Mouse (Mus musculus) cerebellum, adult 18-20 months (tissue): ENCODE results near the gene Usp46.

ENCODE experiments used
- DNase-seq, 2 experiments: peaks; one replicate each; pipeline ENCODE4 v3.0.0; 2021

The Usp46 gene

DNA sequence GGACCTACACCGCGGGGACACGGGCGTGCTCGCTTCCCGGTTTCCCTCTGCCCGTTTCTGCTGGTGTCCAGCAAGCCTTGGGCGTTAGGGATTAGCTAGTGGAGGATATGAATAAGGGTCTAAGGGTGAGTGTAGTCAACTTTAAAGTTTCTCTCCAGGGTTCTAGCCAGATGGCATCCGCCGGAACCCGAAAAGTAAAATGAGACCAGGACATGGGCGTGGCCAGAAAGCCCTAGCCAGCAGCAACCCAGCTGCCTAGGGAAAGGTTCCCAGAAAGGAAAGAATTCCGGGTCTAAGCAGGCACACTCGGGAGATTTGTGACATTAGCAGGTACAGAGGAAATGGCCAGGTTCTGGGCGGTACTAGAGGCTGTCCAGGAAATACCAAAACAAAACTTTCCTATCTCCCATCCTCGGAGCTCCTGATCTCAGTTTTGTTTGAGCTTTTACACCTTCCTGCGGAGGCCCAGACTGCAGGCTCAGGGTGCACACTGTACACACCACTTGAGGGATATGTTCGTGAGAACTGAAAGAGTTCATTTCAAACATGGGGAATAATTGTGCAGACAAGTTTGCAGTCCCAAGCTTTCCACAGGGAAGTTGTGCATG, 587 bp upstream of the Usp46 start:
- peak in 1 of 2 experiments; percentile 74 for DNase-seq

DNA sequence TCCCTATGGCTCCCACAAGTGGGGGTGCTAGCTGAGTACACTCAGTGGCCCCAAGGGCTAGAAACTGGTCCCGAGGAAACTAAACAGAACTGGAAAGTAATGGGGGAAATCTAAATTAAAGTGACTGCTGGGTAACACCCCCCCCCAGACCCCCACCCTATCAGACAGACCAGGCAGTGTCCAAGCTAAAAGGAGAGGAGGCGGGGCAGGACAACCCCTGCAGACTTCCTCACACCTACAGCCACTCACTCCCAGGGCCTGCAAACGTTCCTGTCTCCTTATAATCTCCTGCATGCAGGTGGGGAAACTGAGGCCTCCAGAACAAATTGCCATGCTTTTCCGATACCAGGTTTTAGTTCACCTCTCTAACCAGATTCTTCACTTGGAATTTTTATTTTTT, 885 bp downstream of the Usp46 start:
- peak; percentile 33 to 34 for DNase-seq

DNA sequence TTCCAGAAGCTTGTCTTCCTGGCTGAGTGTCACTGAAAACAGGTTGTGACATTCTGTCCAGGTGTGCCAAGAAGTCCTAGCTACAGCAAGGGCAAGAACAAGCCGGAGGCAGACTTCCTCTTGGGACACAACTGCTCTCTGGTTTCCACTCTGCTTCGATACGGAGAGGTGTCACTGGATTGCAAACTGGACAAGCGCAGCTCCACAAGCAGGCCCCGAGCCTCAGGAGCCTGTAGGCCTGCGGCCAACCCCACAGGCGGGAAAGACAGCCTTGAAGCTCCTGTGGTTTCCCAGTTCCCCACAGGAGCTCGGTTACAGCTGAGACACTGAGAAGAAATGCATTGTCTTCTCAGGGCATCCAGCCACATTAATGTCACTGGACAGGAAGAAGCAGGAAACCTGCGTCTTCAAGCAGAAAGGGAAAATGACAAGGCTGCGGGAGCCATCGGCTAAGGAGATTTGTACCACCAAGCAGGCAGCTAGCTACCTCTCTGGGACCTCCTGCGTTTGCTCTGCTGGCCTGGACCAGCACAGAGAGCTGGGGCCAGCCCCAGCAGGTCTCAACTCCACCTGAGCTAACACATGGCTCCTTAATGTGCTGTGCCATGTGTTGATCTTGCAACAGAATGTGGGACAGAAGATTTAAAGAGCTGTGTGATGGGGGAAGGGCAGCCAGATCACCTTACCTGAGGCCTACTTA, 1.7 kb downstream of the Usp46 start:
- DNase-seq = peak; percentile 73 to 75

DNA sequence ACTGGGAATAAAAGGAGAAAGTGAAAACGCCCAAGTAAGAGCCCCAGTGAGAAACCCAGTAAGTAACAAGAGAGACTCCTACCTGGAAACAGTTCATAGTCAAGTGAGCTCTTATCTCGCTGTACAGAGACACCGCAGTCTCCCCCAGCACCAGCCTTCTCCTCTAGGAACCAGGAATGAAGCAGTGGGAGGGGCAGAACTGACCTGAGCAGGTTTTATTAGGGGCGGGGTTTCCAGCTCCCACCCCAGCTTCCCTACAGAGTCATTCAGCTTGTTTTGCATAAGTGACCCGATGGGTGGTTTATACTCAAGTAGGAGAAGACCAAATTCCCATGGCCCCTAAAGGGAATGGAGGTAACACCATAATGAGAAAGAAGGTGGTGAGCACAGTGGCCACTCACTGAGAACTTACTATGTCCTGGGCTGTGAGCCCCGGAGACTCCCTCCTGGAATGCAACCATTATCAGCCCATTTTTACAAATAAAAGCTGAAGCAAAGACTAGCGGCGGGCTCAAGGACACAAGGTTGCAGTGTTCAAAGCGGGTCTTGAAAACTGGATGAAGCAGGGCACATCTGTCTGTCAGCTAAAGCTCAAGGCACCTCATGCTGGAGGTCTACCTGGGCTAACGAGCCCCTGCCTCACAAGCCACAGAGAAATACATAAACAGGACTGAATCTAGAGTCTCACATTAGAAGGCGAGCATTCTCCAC, 2.5 kb downstream of the Usp46 start:
- DNase-seq = peak; percentile 26 to 38

DNA sequence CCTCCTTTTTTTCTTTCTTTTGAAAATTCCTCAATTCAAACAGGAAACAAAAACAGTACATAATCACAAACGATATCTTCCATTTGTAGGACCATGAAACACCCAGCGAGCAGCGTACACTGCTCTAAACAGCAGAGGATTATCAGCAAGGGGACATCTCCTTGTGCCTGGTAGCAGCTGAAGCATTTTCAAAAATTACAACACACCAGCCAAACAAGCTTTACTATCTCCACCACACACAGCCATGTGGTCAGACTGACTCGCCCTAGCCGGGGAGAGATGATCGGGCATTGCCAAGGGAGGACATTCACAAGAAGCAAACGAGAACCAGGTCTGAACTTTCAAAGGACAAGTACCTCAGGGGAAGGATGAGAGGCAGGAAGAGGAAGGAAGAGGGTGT, 3.4 kb downstream of the Usp46 start:
- peak; percentile 40 to 43 for DNase-seq

DNA sequence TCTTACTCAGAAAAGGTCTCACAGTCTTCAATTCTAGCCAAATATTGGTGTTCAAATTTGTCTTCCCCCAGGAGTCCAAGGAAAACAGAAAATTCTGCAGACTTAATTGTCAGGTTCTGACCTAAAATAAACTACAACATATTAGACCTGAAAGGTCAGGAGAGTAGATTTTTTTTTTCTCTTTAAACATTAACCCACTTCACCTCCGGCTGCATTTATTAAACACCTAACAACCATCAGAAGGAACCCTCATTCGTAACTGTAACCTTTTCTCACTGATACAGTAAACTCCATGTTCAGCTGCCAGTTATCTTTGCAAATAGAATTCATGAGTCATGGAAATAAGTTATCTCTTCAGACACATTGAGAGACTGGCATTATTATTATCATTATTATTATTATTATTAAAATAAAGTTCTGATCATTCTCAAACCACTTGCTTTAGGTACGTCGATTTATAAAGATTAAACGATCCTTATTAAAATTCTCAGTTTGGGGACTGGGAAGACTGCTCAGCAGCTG, 4.9 kb downstream of the Usp46 start:
- no peak for DNase-seq

DNA sequence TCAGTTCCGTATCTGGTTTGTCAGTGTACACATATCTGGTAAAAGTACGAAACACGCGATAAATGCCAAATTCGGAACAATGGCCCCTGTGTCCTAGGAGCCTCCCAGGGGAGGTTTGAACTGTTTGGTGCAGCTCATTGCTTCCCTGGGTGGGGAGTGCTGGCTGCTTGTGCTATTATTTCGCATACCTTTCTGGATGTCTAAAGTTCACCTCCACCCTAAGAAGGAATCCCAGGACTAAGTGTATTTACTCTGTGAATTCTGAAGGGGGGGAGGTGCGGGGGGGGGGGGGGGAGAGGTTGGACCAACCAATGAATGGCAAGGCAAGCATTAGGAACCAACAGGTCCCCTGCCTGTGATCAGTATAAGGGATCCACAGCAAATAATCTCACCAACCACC, 6.0 kb downstream of the Usp46 start:
- DNase-seq = no peak

DNA sequence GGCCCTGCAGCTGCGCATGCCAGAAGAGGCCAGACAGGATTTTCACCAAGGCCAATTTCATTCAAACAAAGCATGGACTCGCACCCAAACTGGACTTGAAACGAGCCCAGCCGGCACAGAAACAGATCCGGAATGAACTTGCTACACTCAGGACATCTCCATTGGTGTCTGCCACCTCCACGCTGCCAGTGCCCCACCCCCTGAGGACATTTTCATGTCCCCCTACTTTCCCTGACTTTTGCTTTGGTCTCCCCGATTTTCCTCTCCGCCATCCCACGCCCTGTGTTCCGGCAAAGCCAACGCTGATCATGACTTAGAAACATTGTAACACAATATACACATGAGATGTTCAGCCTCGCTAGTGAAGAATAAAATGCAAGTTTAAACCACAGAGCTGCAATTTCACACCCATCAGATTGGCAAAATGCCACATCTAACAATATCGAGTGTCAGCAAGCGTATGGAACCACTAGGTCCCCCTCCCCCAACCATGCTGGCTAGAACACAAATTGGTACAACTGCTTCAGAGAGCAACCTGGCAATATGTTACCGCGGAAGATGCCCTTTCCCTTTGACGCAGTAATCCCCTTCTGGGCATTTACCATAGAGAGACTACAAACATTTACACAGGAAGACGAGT, 6.7 kb downstream of the Usp46 start:
- DNase-seq = peak; percentile 59 to 61

DNA sequence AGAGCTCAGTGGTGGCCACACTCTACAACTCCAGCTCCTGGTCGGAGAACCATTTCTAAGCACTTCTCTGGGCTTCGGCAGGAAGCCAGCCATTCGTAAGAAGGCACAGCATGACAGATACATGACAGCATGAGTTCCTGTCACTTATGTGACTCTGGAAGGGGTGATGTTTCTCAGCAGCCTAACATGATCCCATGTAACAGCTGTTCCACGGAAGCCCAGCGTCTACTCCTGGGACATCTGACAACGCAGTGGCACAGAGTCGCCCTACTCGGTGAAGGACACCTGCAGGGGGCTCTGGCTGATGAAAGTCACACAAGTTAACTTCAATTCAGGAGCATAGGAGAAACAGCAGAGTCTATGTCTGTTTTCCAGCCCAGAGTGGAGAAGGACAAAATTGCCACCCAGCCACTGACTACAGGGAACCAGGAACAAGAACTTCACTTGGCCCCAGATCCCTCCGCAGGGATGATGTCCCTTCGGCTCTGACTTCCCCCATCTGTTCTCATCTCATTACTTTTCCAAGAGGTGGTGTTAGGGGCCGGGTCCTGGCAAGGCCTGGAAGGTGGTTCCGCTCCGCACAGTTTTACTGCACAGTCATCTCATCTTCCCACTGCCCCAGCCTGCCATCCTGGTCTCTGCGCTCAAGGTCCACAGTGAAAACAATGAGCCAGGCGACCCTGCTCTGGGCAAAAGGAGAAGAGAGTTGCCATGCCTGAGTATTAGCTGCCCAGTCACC, 15.9 kb downstream of the Usp46 start:
- peak in 1 of 2 experiments; percentile 36 for DNase-seq

DNA sequence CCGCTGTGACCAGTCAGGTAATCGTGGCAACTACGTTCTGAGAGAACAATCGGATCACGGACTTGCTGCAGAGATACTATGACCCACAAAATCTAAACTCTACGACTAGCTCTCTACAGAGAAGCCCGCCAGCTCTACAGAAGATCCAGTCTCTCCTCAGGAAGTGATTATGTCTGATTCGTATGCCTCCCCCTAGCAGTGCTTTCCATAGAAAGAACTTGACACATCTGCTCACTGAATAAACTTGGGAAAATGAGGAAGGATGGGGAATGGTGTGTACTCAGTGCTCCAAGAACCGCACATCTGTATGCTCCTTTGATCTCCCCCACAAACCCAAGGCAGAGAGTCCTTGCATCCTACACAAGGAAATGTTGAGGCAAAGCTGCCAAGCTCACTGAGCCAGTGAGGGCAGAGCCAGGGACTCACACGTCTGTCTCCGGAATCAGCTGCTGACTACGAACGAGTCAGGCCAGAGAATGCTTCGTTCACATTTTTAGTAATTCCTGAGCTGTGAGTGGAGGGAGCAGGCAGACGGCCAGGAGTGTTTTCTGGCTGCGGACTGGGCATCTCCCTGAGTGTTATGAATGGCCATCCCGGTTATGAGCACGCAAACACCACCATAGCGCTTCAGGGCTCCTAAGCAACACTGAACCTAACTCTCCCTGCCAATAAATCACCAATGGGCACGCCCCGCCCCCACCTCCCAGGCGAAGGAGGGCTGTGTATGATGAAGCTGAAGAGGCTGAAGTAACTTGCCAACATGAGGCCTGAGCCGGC, 16.6 kb downstream of the Usp46 start:
- peak; percentile 69 to 72 for DNase-seq

DNA sequence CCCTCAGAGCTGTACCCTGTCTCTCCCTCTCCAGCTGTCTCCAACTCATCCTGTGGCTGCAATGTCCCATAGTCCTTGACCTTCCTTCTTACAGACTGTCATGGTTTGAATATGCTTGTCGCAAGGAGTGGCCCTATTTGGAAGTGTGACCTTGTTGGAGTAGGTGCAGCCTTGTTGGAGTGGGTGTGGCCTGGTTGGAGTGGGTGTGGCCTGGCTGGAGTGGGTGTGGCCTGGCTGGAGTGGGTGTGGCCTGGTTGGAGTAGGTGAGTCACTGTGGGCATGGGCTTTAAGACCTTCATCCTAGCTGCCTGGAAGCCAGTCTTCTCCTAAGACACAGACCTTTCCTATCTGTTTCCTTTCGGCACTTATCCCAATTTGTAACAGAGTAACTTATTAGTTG, 17.3 kb downstream of the Usp46 start:
- DNase-seq = no peak

DNA sequence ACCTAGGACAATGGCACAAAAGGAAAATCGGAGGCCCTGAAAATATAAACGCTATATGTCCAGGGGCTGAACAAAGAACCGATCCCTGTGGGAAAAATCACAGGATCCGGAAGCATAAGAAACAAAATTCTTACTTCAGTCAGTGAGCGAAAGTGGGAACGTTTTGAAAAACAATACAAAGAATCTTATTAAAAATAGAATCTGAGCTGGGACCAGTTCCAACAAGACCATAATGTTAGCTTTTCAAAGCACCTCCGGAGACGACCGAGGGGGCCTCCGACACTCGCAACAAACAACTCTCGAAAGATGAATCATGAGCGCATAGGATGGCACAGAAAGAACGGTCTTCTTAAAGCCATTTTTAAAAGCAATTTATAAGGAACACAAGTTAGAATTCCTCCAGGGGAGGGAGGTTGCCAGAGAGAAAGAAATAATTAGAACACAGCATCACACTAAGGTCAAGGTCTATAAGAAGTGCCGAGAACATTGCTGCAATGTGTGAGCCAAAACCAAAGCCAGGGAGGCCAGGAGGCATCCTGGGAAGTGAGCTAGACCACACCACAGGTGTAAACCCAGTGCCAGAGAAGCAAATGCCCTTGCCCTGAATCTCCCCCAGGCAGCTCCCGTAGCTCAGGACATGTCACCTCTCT, 19.3 kb downstream of the Usp46 start:
- DNase-seq = peak; percentile 62 to 67

DNA sequence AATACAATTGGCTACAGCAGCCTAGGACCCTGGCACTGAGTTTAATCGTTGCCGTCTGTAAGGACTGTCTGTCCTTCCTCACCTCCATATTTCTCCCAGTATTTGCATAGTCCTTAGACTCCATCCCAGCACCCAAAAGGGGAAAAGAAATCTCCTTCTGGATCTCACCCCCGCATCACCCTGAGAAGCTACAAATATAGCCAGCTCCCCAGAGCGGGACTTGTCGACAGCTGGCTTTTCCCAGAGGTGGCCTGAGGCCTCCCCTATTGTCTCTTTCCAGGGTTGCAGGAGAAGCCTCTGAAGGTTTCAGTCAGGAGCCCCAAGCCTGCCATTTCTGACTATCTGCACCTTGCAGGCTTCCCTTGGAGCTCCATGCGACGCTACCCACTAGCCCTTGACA, 23.6 kb downstream of the Usp46 start:
- DNase-seq = no peak

DNA sequence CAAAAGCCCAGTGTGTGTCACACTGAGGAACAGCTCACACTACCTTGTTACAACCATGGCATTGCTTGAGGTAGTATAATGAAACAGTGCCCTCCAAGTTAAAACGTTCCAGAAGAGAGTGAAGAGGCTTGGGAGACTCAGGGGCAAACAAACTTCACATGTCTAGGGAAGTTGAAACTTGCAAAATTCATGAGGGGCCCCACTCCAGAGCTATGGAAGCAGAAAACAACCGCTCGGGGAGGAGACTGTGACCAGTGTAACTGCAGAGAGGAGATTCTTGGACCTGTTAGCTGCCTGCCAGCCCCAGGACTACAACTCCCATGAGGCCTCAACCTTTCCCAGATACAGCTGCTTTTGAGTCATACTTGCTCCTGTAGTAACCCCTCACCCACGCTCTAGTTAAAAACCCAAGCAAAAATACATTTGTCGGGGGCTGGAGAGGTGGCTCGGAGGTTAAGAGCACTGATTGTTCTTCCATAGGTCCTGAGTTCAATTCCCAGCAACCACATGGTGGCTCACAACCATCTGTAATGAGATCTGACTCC, 25.4 kb downstream of the Usp46 start:
- no peak for DNase-seq

DNA sequence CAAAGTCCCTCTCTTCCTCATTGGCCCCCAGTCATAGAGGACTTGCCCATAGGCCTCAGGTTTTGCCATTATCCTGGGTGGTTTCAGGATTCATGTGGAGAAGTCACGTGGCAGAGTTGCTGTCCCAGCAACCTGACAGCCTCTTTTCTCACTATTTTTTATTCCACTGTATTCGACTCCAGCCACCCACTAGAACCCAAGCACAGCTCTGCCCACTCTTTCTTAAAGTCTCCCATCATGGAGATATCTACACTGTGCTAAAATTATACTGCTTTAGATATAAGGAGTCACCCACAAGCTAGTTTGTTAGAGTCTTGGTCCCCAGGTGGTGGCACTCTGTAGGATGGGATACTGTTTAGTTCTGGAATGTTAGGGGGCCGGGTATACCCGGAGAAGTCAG, 27.7 kb downstream of the Usp46 start:
- no peak for DNase-seq

DNA sequence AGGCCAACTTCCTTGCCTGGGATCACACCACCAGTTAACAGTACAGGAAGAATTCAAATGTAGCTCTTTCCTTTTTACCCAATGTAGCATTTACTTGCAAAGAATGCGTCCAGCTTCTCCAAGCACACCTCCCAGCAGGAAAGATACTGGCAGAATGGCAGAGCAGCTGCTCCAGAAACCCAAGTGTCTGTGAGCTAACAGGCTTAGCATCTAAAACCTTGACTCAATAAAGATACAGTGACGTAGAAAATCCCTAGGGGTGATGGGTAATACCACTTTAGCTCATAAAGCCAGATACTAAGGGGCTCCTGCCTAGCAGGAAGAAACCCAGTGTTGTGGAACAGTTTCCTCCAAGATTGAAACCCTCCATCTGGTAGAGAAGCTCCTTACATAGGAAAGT, 32.8 kb downstream of the Usp46 start:
- no peak for DNase-seq

DNA sequence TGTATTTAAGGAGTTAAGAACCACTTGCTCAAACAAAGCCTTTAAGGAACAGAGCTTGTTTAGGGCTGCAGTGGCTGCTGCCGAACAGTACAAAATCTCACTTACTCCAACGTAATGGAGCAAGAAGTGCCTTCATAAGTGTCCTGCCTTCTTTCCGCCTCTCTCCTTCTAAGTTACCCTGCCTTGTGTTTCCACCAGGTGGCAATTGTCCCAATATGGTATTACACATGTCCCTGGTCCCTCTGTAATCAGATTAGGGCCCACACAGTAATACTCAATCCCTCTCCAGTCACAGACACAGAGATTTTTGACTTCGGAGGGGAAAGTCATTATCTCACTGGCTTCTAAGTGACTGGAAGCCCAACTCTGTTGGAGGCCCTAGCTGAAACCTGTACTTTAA, 34.1 kb downstream of the Usp46 start:
- no peak for DNase-seq

DNA sequence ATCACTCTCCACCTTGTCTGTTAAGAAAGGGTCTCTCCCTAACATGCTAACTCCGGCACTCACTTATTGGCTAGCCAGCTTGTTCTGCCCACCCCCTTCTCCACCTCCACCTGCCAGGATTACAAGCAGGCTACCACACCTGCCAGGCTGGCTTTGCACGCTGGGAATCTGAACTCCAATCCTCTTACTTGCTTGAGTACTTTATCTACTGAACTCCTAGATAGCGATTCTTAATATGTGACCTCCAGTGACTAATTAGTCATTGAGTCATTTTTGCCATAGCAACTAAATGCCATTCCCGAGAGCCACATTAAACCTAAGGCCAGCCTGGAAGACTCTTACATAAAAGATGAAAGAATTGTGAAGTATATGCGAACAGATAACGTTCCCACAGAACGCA, 38.4 kb downstream of the Usp46 start:
- DNase-seq = no peak

DNA sequence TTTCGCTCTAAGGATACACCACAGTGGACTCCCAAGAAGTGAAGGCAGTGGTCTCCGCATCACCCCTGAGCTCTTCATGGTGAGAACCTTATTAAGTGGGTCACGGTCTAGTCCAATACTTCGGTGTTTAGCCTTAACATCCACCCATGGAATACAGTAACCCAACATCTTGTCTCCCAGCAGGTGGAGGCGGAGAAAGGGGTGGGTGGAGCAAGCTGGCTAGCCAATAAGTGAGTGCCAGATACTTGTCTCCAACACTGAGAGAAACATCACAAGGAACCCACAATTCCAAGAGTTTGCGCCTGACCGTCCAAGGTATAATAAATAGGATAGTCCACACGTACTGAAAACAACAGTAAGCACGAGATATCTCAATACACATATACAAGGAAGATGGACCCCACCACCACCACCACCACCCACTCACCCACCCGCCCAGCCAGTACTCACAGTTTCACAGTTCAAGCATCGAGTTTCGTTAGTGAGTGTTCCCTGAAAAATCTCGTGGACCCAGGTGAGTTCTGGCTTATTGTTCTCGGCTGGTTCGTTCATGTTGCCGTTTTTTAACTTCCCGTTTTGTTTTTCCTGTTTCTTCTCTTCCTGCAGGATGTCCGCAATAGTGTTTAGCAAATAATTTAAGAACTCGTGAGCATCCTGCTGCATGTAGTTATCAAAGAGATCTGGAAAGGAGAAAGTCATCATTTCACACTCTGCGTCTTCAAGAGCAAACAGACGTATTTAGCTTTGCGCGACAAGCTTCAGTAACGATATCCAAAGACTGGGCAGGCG, 39.3 kb downstream of the Usp46 start:
- DNase-seq = no peak

DNA sequence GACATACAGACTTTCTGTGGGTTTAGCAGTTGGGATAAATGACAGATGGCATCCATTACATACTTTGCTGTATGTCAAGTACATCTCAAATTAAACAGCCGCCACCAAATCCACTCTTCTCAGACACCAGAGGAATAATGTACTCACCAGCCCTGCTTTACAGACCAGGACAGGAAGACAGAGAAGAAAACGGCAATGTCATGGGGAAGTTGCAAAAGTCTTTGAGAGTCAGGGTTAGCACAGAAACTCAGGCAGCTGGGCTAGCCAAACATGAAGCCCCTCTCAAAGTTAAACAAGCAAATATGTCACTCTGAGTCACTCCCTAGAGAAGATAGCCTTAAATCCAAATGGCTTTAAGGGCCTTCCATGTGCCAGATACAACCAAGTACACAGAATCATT, 40.0 kb downstream of the Usp46 start:
- DNase-seq = no peak
